Mouse (Mus musculus) kidney, postnatal 25 days (tissue): ENCODE measurements around the gene Itih1.

ENCODE experiments used
- DNase-seq, 2 experiments: peaks; one replicate each; pipeline ENCODE4 v3.0.0; 2021; ENCODE audit warnings: mixed read lengths in 2 of 2

Itih1 gene

GRCm38 (mm10) chr14:30903036-30903435 lies 40.1 kb downstream of the Itih1 start:
- DNase-seq = no peak

GRCm38 (mm10) chr14:30902628-30903027 lies 40.5 kb downstream of the Itih1 start:
- no peak for DNase-seq

GRCm38 (mm10) chr14:30899972-30900371 lies 43.1 kb downstream of the Itih1 start:
- no peak for DNase-seq

GRCm38 (mm10) chr14:30888271-30888732 lies 54.8 kb downstream of the Itih1 start:
- peak; percentile 61 to 79 for DNase-seq

- no peak for DNase-seq
Measured at GRCm38 (mm10) chr14:30886204-30886603, 56.9 kb downstream of the Itih1 start, which contains the start of gene Itih4. Itih4 (plus strand) TSS chr14:30886476.

GRCm38 (mm10) chr14:30885298-30885697 lies 57.8 kb downstream of the Itih1 start:
- no peak for DNase-seq

GRCm38 (mm10) chr14:30881718-30882108 lies 61.4 kb downstream of the Itih1 start:
- DNase-seq = no peak

GRCm38 (mm10) chr14:30880811-30881717 lies 62.0 kb downstream of the Itih1 start:
- DNase-seq = peak; percentile 57 to 82

GRCm38 (mm10) chr14:30880251-30880650 lies 62.8 kb downstream of the Itih1 start:
- no peak for DNase-seq

- DNase-seq = no peak
Measured at GRCm38 (mm10) chr14:30879794-30880193, 63.3 kb downstream of the Itih1 start.
